Mouse (Mus musculus): Measurements from ENCODE around the gene Gtpbp1.

DNA sequence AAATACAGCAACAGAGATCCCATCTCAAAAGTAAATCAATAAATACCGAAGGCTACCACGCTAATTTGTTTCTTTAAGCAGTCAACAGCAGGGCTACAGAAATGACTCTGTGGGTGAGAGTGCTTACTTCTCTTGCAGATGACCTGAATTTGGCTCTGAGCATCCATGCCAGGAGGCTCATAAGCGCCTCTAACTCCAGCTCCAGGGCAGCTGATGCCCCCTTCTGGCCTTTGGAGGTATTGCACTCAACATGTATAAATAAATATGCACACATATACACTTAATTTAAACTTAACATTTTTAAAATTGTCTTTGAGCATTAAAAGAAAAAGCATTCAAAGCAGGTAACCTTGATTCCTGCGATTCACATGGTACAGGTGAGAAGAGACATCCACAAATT, 39.2 kb upstream of the Gtpbp1 start:
- TF ChIP-seq CTCF (IDR thresholded peaks at IDR 0.05; ENCODE audit: insufficient read depth, low read depth, low read length) (peak; percentile 55), POLR2A (IDR thresholded peaks at IDR 0.05; ENCODE audit: insufficient read depth, low read depth, low read length) (no peak)
